Mouse (Mus musculus) kidney, adult 8-10 months (tissue): ENCODE results near the gene Elmo3.
"Not testable (repeated sequence)": the region's sequence is repeated elsewhere in the genome, so short reads cannot be mapped to it uniquely, and the experiment has no call there.

Source experiments
- DNase-seq, 2 experiments: peaks; one replicate each; pipeline ENCODE4 v3.0.0; 2022

Elmo3 gene

GRCm38 (mm10) chr8:105276292-105277120 is 28.9 kb upstream of the Elmo3 start:
- DNase-seq = peak in 1 of 2 experiments; percentile 39

GRCm38 (mm10) chr8:105278911-105279334 is 26.5 kb upstream of the Elmo3 start:
- peak; percentile 90 to 92 for DNase-seq

- DNase-seq = no peak
Measured at GRCm38 (mm10) chr8:105280567-105280966, 24.8 kb upstream of the Elmo3 start.

- no peak for DNase-seq
Measured at GRCm38 (mm10) chr8:105281821-105282220, 23.6 kb upstream of the Elmo3 start.

GRCm38 (mm10) chr8:105282239-105282638 is 23.2 kb upstream of the Elmo3 start:
- no peak for DNase-seq

- DNase-seq = no peak
Measured at GRCm38 (mm10) chr8:105283074-105283473, 22.3 kb upstream of the Elmo3 start.

GRCm38 (mm10) chr8:105285514-105285913 is 19.9 kb upstream of the Elmo3 start:
- no peak for DNase-seq

- no peak for DNase-seq
Measured at GRCm38 (mm10) chr8:105286907-105287306, 18.5 kb upstream of the Elmo3 start.

- DNase-seq = no peak
Measured at GRCm38 (mm10) chr8:105288231-105288630, 17.2 kb upstream of the Elmo3 start.

GRCm38 (mm10) chr8:105288958-105289732 is 16.3 kb upstream of the Elmo3 start:
- peak; percentile 84 to 87 for DNase-seq

- DNase-seq = no peak
Measured at GRCm38 (mm10) chr8:105289805-105290460, 15.5 kb upstream of the Elmo3 start, which contains the start of gene 4931428F04Rik. Gene 4931428F04Rik (minus strand): TSS chr8:105289864.

- peak; percentile 81 to 92 for DNase-seq
Measured at GRCm38 (mm10) chr8:105290554-105291314, 14.7 kb upstream of the Elmo3 start.

- not testable (repeated sequence) for DNase-seq
Measured at GRCm38 (mm10) chr8:105291364-105291763, 14.0 kb upstream of the Elmo3 start.

GRCm38 (mm10) chr8:105291802-105292201 is 13.6 kb upstream of the Elmo3 start:
- DNase-seq = not testable (repeated sequence)

GRCm38 (mm10) chr8:105292471-105292870 is 12.9 kb upstream of the Elmo3 start:
- DNase-seq = no peak

GRCm38 (mm10) chr8:105293405-105293804 is 12.0 kb upstream of the Elmo3 start:
- DNase-seq = no peak

- no peak for DNase-seq
Measured at GRCm38 (mm10) chr8:105294776-105295175, 10.6 kb upstream of the Elmo3 start.

- DNase-seq = no peak
Measured at GRCm38 (mm10) chr8:105295256-105295655, 10.1 kb upstream of the Elmo3 start.

- no peak for DNase-seq
Measured at GRCm38 (mm10) chr8:105295895-105296573, 9.4 kb upstream of the Elmo3 start, which contains the start of gene Exoc3l. Gene Exoc3l (minus strand): TSS chr8:105296101.

GRCm38 (mm10) chr8:105297511-105298192 is 7.7 kb upstream of the Elmo3 start, which contains the start of gene E2f4:
Gene E2f4 (plus strand): TSS chr8:105297663.
- peak; percentile 92 to 94 for DNase-seq
